Mouse (Mus musculus) erythroid progenitor cell, adult 5-6 weeks (primary cell): ENCODE data around the gene Nova2. TPM values are rescaled to one million over a fixed set of nuclear protein-coding genes. Genes with fewer than 3 reads are reported as not detected.

Experiments
- ATAC-seq: replicated peaks from 2 replicates; pipeline ENCODE4 v1.8.0; 2016; ENCODE audit warnings: moderate number of reproducible peaks, mild to moderate bottlenecking, moderate TSS enrichment, inconsistent platforms; ENCODE audit not compliant: poor library complexity, low FRiP score, severe bottlenecking
- total RNA-seq, 2 experiments: library from RNA; stranded (forward) in 1 of 2; stranded (reverse) in 1 of 2; fragments of 150-400 nt in 1 of 2; fragments of 186-747, 209-891 nt in 1 of 2; gene quantifications; 2 replicates each; pipeline versions ENCODE4 v1.2.3 to v1.2.4; 2015 to 2017; ENCODE audit warnings: low replicate concordance in 2 of 2

Nova2 gene
- total RNA-seq, 2 experiments from 2014 or later: not detected

DNA sequence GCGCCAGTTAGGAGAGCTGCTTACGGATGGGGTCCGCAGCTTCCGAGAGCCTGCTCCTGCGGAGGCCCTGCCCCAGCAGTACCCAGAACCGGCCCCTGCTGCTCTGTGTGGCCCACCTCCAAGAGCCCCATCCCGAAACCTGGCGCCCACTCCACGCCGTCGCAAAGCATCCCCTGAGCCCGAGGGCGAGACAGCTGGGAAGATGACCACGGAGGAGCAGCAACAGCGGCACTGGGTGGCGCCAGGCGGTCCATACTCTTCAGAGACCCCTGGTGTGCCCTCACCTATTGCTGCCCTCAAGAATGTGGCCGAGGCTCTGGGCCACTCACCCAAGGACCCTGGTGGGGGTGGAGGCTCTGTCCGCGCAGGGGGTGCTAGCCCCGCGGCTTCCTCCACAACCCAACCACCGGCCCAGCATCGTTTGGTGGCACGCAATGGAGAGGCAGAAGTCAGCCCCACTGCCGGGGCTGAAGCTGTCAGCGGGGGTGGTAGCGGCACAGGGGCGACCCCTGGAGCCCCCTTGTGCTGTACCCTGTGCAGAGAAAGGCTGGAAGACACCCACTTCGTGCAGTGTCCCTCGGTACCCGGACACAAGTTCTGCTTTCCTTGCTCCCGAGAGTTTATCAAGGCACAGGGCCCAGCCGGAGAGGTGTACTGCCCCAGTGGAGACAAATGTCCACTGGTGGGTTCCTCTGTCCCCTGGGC lies 79.9 kb downstream of the Nova2 start:
- no peak for ATAC-seq

DNA sequence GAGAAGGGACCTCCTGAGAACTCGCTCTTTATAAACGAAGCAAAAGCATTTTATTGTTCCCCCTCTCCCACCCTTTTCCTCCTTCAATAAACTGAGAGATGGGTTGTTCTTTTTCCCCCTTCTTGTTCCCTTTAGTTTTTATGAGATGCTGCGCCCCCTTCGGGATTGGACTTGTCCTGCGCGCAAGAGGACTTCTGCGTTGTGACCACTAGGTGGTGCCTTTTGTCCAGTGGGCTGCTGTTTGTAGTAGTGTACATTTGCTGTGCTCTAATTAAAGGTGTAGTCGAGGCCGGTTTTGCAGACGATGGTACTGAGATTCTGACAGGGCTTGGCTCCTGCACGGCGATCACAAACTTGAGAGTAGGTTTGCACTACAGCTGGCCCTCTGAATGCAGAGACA lies 80.8 kb downstream of the Nova2 start:
- peak; percentile 53 for ATAC-seq

DNA sequence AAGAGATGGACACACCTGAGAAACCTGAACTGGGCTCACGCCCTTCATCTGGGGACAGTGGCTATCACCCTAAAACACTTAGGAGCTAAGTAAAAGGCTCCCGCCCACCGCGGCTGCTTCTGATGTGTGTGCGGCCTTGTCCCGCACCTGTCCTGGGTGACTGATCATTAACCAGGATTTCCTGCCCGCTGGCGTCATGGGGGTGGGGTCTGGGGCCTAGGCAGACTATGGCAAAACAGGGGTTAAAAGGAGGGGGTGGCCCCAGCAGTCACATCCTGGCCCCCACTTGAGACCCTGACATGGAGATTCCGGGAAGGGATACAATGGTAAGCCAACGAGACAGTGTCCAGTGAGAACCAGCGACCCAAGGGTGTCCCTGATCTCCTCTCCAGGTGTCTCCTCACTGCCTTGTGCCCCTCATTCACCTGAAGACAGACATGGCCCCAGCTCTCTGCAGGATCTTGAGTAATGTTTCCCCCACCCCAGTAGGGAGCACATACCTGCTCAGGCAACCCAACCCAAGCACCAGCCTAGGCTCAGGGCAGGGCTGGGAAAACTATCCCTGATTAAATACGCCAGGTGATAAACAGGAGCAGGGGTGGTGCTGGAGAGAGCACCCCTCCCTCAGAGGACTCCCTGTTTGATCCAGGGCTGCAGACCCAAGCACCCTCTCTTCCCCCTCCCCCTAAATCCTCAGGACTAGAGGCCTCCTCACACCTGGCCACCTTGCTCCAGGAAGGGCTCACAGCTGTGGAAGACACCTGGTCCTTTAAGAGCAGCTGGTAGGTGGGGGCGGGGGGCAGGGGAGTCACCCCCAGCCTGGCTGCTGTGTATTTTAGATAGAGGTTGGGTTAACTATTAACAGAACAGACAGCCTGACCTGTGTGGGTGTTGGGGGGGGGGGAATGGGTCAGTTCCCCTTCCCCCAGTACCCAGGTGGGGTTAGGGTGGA lies 81.6 kb downstream of the Nova2 start:
- no peak for ATAC-seq

DNA sequence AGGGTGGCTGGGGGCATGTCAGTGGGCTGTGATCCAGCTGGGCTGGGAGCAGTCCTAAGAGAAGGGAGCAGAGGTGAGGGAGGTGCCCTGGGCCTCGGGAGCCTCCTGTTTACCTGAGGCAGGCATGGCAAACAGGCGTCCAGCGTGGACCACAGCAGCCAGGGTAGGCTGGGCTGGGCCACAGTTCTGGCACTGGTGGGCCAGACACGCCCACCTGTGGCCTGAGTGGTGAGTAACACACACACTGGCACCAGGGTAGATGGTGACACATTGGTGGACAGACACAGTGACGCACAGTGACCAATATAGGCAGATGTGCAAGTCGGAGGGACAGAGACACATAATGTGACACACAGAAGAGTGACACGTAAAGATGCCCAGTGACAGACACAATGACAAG lies 84.9 kb downstream of the Nova2 start:
- ATAC-seq: no peak

DNA sequence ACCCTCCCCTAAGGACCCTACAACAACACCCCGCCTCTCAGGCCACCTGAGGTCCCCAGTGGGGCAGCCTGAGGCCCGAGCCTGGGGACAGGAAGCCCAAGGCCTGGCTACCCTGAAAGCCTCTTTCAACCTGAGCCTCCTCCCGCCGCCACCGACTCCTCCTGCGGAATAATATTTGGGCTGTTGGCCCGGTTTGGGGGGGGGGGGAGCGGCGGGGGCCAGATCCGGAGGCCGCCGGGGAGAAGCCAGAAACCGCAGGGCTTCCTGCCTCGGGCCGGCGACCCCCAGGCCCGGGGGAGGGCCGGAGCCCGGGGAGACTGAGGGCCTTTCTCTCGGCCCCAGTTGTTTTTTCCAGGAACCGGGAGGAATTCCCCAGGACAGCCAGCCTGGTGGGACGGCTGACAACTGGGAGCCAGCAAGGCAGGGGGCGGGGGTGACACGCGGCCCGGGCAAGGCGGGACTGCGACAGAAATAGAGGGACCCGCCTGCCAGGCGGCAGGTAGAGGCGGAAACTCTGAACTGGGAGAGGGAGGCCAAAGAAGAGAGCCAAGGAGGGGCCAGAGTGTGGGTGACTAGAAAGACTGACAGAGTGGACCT lies 86.4 kb downstream of the Nova2 start:
- no peak for ATAC-seq

DNA sequence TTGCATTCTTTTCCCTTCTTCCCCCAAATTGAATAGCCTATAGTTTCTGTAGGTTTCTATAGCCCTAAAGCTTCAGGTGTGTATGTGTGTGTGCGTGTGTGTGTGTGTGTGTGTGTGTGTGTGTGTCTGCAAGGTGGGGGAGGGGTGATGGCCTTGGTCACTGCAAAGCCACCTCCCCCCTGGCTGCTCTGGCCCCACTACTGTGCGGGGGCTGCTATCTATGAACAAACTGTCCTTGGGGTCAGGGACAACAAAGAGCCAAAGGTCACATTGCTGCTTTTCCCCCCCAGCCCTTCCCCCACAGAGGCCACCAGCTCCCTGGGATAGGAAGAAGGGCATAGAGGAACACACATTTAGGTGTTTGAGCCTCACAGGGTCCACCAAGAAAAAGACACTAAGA lies 87.2 kb downstream of the Nova2 start:
- no peak for ATAC-seq

DNA sequence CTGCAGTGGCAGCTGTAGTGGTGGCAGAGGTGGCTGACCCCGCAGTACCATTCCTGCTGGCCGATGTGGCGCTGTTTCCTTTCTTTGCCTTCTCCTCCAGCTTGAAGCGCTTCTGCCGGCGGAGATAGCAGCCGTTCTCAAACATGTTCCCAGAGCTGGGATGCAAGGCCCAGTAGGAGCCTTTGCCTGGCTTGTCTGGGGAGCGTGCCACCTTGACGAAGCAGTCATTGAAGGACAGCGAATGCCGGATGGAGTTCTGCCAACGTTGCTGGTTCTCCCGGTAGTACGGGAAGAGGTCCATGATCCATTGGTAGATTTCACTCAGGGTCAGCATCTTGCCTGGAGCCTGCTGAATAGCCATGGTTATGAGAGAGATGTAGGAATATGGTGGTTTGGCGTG lies 88.8 kb downstream of the Nova2 start:
- no peak for ATAC-seq

Other genes starting within 250 kb of the Nova2 start
- gene Psg20, start 239.7 kb upstream of the Nova2 start, total RNA-seq (2015; ENCODE audit: low replicate concordance): not detected in 2 replicates
- gene Psg20, start 239.7 kb upstream of the Nova2 start, total RNA-seq (2017; ENCODE audit: low replicate concordance): not detected in 2 replicates
- not detected in 2 replicates for gene Psg22, start 207.8 kb upstream of the Nova2 start, total RNA-seq (2015; ENCODE audit: low replicate concordance)
- gene Psg22, start 207.8 kb upstream of the Nova2 start, total RNA-seq (2017; ENCODE audit: low replicate concordance): not detected in 2 replicates
- gene Psg19, start 127.4 kb upstream of the Nova2 start, total RNA-seq (2015; ENCODE audit: low replicate concordance): not detected in 2 replicates
- gene Psg19, start 127.4 kb upstream of the Nova2 start, total RNA-seq (2017; ENCODE audit: low replicate concordance): not detected in 2 replicates
- not detected in 2 replicates for gene Psg17, start 104.3 kb upstream of the Nova2 start, total RNA-seq (2015; ENCODE audit: low replicate concordance)
- gene Psg17, start 104.3 kb upstream of the Nova2 start, total RNA-seq (2017; ENCODE audit: low replicate concordance): not detected in 2 replicates
- gene Mill2, start 85.9 kb upstream of the Nova2 start, total RNA-seq (2015; ENCODE audit: low replicate concordance): 2.9 TPM in 1 of 2 replicates, not detected in the other
- not detected in 2 replicates for gene Mill2, start 85.9 kb upstream of the Nova2 start, total RNA-seq (2017; ENCODE audit: low replicate concordance)
- 151 and 220 TPM in 2 replicates for gene Pglyrp1, start 54.6 kb upstream of the Nova2 start, total RNA-seq (2015; ENCODE audit: low replicate concordance)
- 10.8 and 18.9 TPM in 2 replicates for gene Pglyrp1, start 54.6 kb upstream of the Nova2 start, total RNA-seq (2017; ENCODE audit: low replicate concordance)
- gene Ccdc61, start 15.5 kb upstream of the Nova2 start, total RNA-seq (2015; ENCODE audit: low replicate concordance): 10.1 and 19.8 TPM in 2 replicates
- gene Ccdc61, start 15.5 kb upstream of the Nova2 start, total RNA-seq (2017; ENCODE audit: low replicate concordance): 1.7 and 4.6 TPM in 2 replicates
- not detected in 2 replicates for gene Nanos2, start 61.5 kb downstream of the Nova2 start, total RNA-seq (2015; ENCODE audit: low replicate concordance)
- not detected in 2 replicates for gene Nanos2, start 61.5 kb downstream of the Nova2 start, total RNA-seq (2017; ENCODE audit: low replicate concordance)
- gene Mypop, start 65.4 kb downstream of the Nova2 start, total RNA-seq (2015; ENCODE audit: low replicate concordance): not detected in 2 replicates
- gene Mypop, start 65.4 kb downstream of the Nova2 start, total RNA-seq (2017; ENCODE audit: low replicate concordance): not detected in 2 replicates
- gene Irf2bp1, start 78.2 kb downstream of the Nova2 start, total RNA-seq (2015; ENCODE audit: low replicate concordance): 4.6 and 6.1 TPM in 2 replicates
- gene Irf2bp1, start 78.2 kb downstream of the Nova2 start, total RNA-seq (2017; ENCODE audit: low replicate concordance): 3.3 and 6.5 TPM in 2 replicates
- gene Foxa3, start 97.7 kb downstream of the Nova2 start, total RNA-seq (2015; ENCODE audit: low replicate concordance): not detected in 2 replicates
- gene Foxa3, start 97.7 kb downstream of the Nova2 start, total RNA-seq (2017; ENCODE audit: low replicate concordance): not detected in 2 replicates
- gene Sympk, start 98.5 kb downstream of the Nova2 start, total RNA-seq (2015; ENCODE audit: low replicate concordance): 42.8 and 51.5 TPM in 2 replicates
- gene Sympk, start 98.5 kb downstream of the Nova2 start, total RNA-seq (2017; ENCODE audit: low replicate concordance): 37.7 and 52.8 TPM in 2 replicates
- not detected in 2 replicates for gene Rsph6a, start 128.8 kb downstream of the Nova2 start, total RNA-seq (2015; ENCODE audit: low replicate concordance)
- gene Rsph6a, start 128.8 kb downstream of the Nova2 start, total RNA-seq (2017; ENCODE audit: low replicate concordance): not detected in 2 replicates
- 17.7 and 33.1 TPM in 2 replicates for gene Dmwd, start 150.3 kb downstream of the Nova2 start, total RNA-seq (2015; ENCODE audit: low replicate concordance)
- gene Dmwd, start 150.3 kb downstream of the Nova2 start, total RNA-seq (2017; ENCODE audit: low replicate concordance): 13.1 and 19.4 TPM in 2 replicates
- gene Dmpk, start 158.0 kb downstream of the Nova2 start, total RNA-seq (2015; ENCODE audit: low replicate concordance): 15.9 and 18.4 TPM in 2 replicates
- 4.2 and 5.0 TPM in 2 replicates for gene Dmpk, start 158.0 kb downstream of the Nova2 start, total RNA-seq (2017; ENCODE audit: low replicate concordance)
- not detected in 2 replicates for gene Six5, start 168.7 kb downstream of the Nova2 start, total RNA-seq (2015; ENCODE audit: low replicate concordance)
- 0.13 TPM in 1 of 2 replicates, not detected in the other for gene Six5, start 168.7 kb downstream of the Nova2 start, total RNA-seq (2017; ENCODE audit: low replicate concordance)
- gene Gm4969, start 192.5 kb downstream of the Nova2 start, total RNA-seq (2015; ENCODE audit: low replicate concordance): not detected in 2 replicates
- gene Gm4969, start 192.5 kb downstream of the Nova2 start, total RNA-seq (2017; ENCODE audit: low replicate concordance): not detected in 2 replicates
- gene Fbxo46, start 194.0 kb downstream of the Nova2 start, total RNA-seq (2015; ENCODE audit: low replicate concordance): 4.7 and 5.0 TPM in 2 replicates
- 6.3 and 7.3 TPM in 2 replicates for gene Fbxo46, start 194.0 kb downstream of the Nova2 start, total RNA-seq (2017; ENCODE audit: low replicate concordance)
- gene Qpctl, start 223.4 kb downstream of the Nova2 start, total RNA-seq (2015; ENCODE audit: low replicate concordance): 2.5 and 2.9 TPM in 2 replicates
- 1.9 TPM in 2 replicates for gene Qpctl, start 223.4 kb downstream of the Nova2 start, total RNA-seq (2017; ENCODE audit: low replicate concordance)
- 15.5 and 22.0 TPM in 2 replicates for gene Snrpd2, start 223.8 kb downstream of the Nova2 start, total RNA-seq (2015; ENCODE audit: low replicate concordance)
- gene Snrpd2, start 223.8 kb downstream of the Nova2 start, total RNA-seq (2017; ENCODE audit: low replicate concordance): 5.4 and 15.7 TPM in 2 replicates
- not detected in 2 replicates for gene Gipr, start 240.2 kb downstream of the Nova2 start, total RNA-seq (2015; ENCODE audit: low replicate concordance)
- gene Gipr, start 240.2 kb downstream of the Nova2 start, total RNA-seq (2017; ENCODE audit: low replicate concordance): not detected in 2 replicates